Mouse (Mus musculus): ENCODE data around the gene Arhgap24.

GRCm38 (mm10) chr5:102666886-102667285, 185.7 kb downstream of the Arhgap24 start:
- TF ChIP-seq CTCF (IDR thresholded peaks at IDR 0.05; ENCODE audit: low read depth, low read length), result no peak
- no peak for TF ChIP-seq POLR2A (IDR thresholded peaks at IDR 0.05; ENCODE audit: borderline replicate concordance, low read depth, low read length)
